Mouse (Mus musculus) myocyte (in vitro differentiated cells): ENCODE data around the gene Mta2.

Experiments
- CEBPB ChIP-seq: IDR thresholded peaks from 2 replicates; pipeline ENCODE4 v1.6.1; 2011; ENCODE audit warnings: mild to moderate bottlenecking, moderate library complexity; ENCODE audit not compliant: poor library complexity, insufficient read depth, severe bottlenecking
- E2F4 ChIP-seq: IDR thresholded peaks from one replicate; pipeline ENCODE4 v1.6.1; 2011; ENCODE audit warnings: mild to moderate bottlenecking, control low read depth, moderate library complexity; ENCODE audit not compliant: insufficient read depth
- MAX ChIP-seq: IDR thresholded peaks from one replicate; pipeline ENCODE4 v1.6.1; 2011; ENCODE audit warnings: low read depth, mild to moderate bottlenecking, control low read depth
- MYOD1 ChIP-seq, 3 experiments: IDR thresholded peaks; one replicate each; pipeline ENCODE4 v1.6.1; 2011; ENCODE audit warnings: control low read depth in 2 of 3, low read depth in 2 of 3, mild to moderate bottlenecking in 2 of 3, moderate library complexity in 1 of 3; ENCODE audit not compliant: insufficient read length in 2 of 3, control insufficient read depth in 1 of 3
- MYOG ChIP-seq, 3 experiments: IDR thresholded peaks; one replicate each; pipeline ENCODE4 v1.6.1; 2011; ENCODE audit warnings: control low read depth in 2 of 3, low read depth in 2 of 3, mild to moderate bottlenecking in 2 of 3; ENCODE audit not compliant: insufficient read length in 2 of 3, control insufficient read depth in 1 of 3, insufficient read depth in 1 of 3
- POLR2A ChIP-seq: IDR thresholded peaks from one replicate; pipeline ENCODE4 v1.6.1; 2011; ENCODE audit warnings: low read depth, mild to moderate bottlenecking, control low read depth, moderate library complexity; ENCODE audit not compliant: insufficient read length
- POLR2AphosphoS2 ChIP-seq: IDR thresholded peaks from one replicate; pipeline ENCODE4 v1.6.1; 2011; ENCODE audit warnings: low read depth, control low read depth; ENCODE audit not compliant: insufficient read length
- REST ChIP-seq: IDR thresholded peaks from one replicate; pipeline ENCODE4 v1.6.1; 2011; ENCODE audit warnings: mild to moderate bottlenecking, control low read depth, moderate library complexity; ENCODE audit not compliant: insufficient read depth, insufficient read length
- SRF ChIP-seq: IDR thresholded peaks from one replicate; pipeline ENCODE4 v1.6.1; 2011; ENCODE audit warnings: low read depth; ENCODE audit not compliant: control insufficient read depth, insufficient read length
- TCF12 ChIP-seq: IDR thresholded peaks from one replicate; pipeline ENCODE4 v1.6.1; 2011; ENCODE audit warnings: mild to moderate bottlenecking, control low read depth; ENCODE audit not compliant: poor library complexity, insufficient read depth, severe bottlenecking
- TCF3 ChIP-seq: IDR thresholded peaks from one replicate; pipeline ENCODE4 v1.6.1; 2011; ENCODE audit warnings: low read depth, control low read depth; ENCODE audit not compliant: insufficient read length
- USF1 ChIP-seq: IDR thresholded peaks from one replicate; pipeline ENCODE4 v1.6.1; 2011; ENCODE audit warnings: low read depth, mild to moderate bottlenecking, control low read depth, moderate library complexity

DNA sequence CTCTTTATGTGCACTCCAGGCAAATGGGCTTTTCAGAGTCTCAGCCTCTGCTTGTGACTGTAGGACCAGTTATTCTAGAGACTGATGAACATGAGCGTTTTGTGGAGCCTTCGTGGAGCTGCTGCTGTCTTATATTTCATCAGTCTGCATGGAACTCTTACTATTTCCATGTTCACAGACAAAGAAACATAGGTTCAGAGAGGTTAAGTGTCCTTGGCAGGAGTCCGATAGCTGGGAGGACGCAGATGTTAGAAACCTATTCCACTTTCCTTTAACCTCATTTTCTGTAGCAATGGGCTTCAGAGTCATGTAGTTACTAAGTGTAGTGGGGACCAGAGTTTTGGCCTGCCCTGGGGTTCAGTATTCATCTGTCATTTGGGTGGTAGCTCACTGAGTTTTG, 57.5 kb downstream of the Mta2 start:
- TF ChIP-seq CEBPB (no peak), POLR2A (no peak), POLR2AphosphoS2 (no peak), MAX (no peak), TCF3 (no peak), USF1 (no peak), SRF (no peak), REST (no peak), MYOD1 (IDR thresholded peaks at IDR 0.05; ENCODE audit: control insufficient read depth in 1 of 3, insufficient read length in 2 of 3, low read depth in 2 of 3) (no peak), E2F4 (no peak), TCF12 (no peak), MYOG (IDR thresholded peaks at IDR 0.05; ENCODE audit: control insufficient read depth in 1 of 3, insufficient read depth in 1 of 3, insufficient read length in 2 of 3, low read depth in 2 of 3) (no peak)
